Mouse (Mus musculus) MEL (cell line): ENCODE results near the gene Tmem207. TPM values are rescaled to one million over a fixed set of nuclear protein-coding genes. Genes with fewer than 3 reads are reported as not detected.

ENCODE experiments used
- DNase-seq: peaks from one replicate; pipeline ENCODE4 v3.0.0; 2011; ENCODE audit warnings: low read depth, low spot score
- H3K27ac ChIP-seq: 2 replicates; pipeline ENCODE4 v1.5.1; 2012; ENCODE audit warnings: low read depth, mild to moderate bottlenecking, control low read depth, low read length, moderate library complexity; ENCODE audit not compliant: control insufficient read depth
- H3K27me3 ChIP-seq, 2 experiments: fragments of 150-350 bp in 1 of 2; sonication (generic) in 1 of 2; 2 replicates each; pipeline ENCODE4 v1.6.1; 2012; ENCODE audit warnings: low read length in 2 of 2, mild to moderate bottlenecking in 2 of 2, improper control_type of control experiment in 1 of 2, moderate library complexity in 1 of 2; ENCODE audit not compliant: insufficient read depth in 2 of 2, control insufficient read depth in 1 of 2
- H3K36me3 ChIP-seq, 2 experiments: 2 replicates each; pipeline ENCODE4 v1.6.1; 2012 to 2014; ENCODE audit warnings: low read length in 2 of 2, improper control_type of control experiment in 1 of 2, inconsistent platforms in 1 of 2, mild to moderate bottlenecking in 1 of 2; ENCODE audit not compliant: insufficient read depth in 2 of 2, control insufficient read depth in 1 of 2
- H3K4me1 ChIP-seq, 2 experiments: fragments of 150-350 bp in 1 of 2; sonication (generic) in 1 of 2; 2 replicates each; pipeline ENCODE4 v1.6.1; 2012; ENCODE audit warnings: low read length in 2 of 2, improper control_type of control experiment in 1 of 2, mild to moderate bottlenecking in 1 of 2; ENCODE audit not compliant: insufficient read depth in 2 of 2, control insufficient read depth in 1 of 2
- H3K4me3 ChIP-seq, 2 experiments: fragments of 150-350 bp in 1 of 2; sonication (generic) in 1 of 2; 2 replicates each; pipeline ENCODE4 v1.5.1; 2012; ENCODE audit warnings: low read depth in 2 of 2, low read length in 2 of 2, mild to moderate bottlenecking in 2 of 2, moderate library complexity in 2 of 2, control low read depth in 1 of 2, improper control_type of control experiment in 1 of 2; ENCODE audit not compliant: control insufficient read depth in 1 of 2, insufficient read depth in 1 of 2
- H3K79me2 ChIP-seq: 2 replicates; pipeline ENCODE4 v1.6.1; 2012; ENCODE audit warnings: mild to moderate bottlenecking, low read length, moderate library complexity; ENCODE audit not compliant: control insufficient read depth, poor library complexity, insufficient read depth
- H3K9ac ChIP-seq: 2 replicates; pipeline ENCODE4 v1.6.1; 2012; ENCODE audit warnings: low read depth, mild to moderate bottlenecking, control low read depth, low read length, moderate library complexity; ENCODE audit not compliant: control insufficient read depth, poor library complexity, severe bottlenecking
- H3K9me3 ChIP-seq: fragments of 150-350 bp; sonication (generic); replicated peaks from 2 replicates; pipeline ENCODE4 v1.6.1; 2012; ENCODE audit warnings: mild to moderate bottlenecking, low read length, improper control_type of control experiment, moderate library complexity; ENCODE audit not compliant: insufficient read depth
- CHD1 ChIP-seq: IDR thresholded peaks from 2 replicates; pipeline ENCODE4 v1.6.1; 2012; ENCODE audit warnings: low read depth, mild to moderate bottlenecking, inconsistent platforms, low read length, improper control_type of control experiment
- CHD2 ChIP-seq: IDR thresholded peaks from 2 replicates; pipeline ENCODE4 v1.6.1; 2011; ENCODE audit warnings: low read length, improper control_type of control experiment
- CTCF ChIP-seq, 3 experiments: IDR thresholded peaks in 2 of 3; conservative IDR thresholded peaks in 1 of 3; 2 replicates each; pipeline ENCODE4 v1.5.1; 2011 to 2012; ENCODE audit warnings: low read length in 3 of 3, low read depth in 2 of 3, mild to moderate bottlenecking in 2 of 3, improper control_type of control experiment in 1 of 3, inconsistent platforms in 1 of 3, mixed read lengths in 1 of 3, moderate library complexity in 1 of 3; ENCODE audit not compliant: control insufficient read depth in 1 of 3, insufficient read depth in 1 of 3, poor library complexity in 1 of 3, severe bottlenecking in 1 of 3
- ELF1 ChIP-seq: IDR thresholded peaks from 2 replicates; pipeline ENCODE4 v1.6.1; 2014; ENCODE audit warnings: low read depth, mild to moderate bottlenecking, inconsistent platforms, low read length, improper control_type of control experiment, moderate library complexity
- ETS1 ChIP-seq: IDR thresholded peaks from 2 replicates; pipeline ENCODE4 v1.6.1; 2012; ENCODE audit warnings: low read depth, mild to moderate bottlenecking, inconsistent platforms, low read length, improper control_type of control experiment, moderate library complexity
- GABPA ChIP-seq: IDR thresholded peaks from 2 replicates; pipeline ENCODE4 v1.6.1; 2012; ENCODE audit warnings: low read depth, mild to moderate bottlenecking, inconsistent platforms, low read length, improper control_type of control experiment, moderate library complexity
- HCFC1 ChIP-seq: IDR thresholded peaks from 2 replicates; pipeline ENCODE4 v1.6.1; 2012; ENCODE audit warnings: low read depth, mild to moderate bottlenecking, inconsistent platforms, low read length, improper control_type of control experiment, moderate library complexity
- JUND ChIP-seq: IDR thresholded peaks from 2 replicates; pipeline ENCODE4 v1.6.1; 2011; ENCODE audit warnings: low read depth, mild to moderate bottlenecking, improper control_type of control experiment, low read length
- MAFK ChIP-seq: IDR thresholded peaks from 2 replicates; pipeline ENCODE4 v1.6.1; 2011; ENCODE audit warnings: low read depth, mild to moderate bottlenecking, low read length, improper control_type of control experiment, borderline replicate concordance
- MEF2A ChIP-seq: IDR thresholded peaks from 2 replicates; pipeline ENCODE4 v1.6.1; 2014; ENCODE audit warnings: low read depth, mild to moderate bottlenecking, inconsistent platforms, low read length, improper control_type of control experiment; ENCODE audit not compliant: poor library complexity, insufficient replicate concordance, severe bottlenecking; ENCODE audit errors: extremely low read depth
- MXI1 ChIP-seq: IDR thresholded peaks from 2 replicates; pipeline ENCODE4 v1.6.1; 2011; ENCODE audit warnings: mild to moderate bottlenecking, low read depth, low read length, improper control_type of control experiment
- MYB ChIP-seq: IDR thresholded peaks from 2 replicates; pipeline ENCODE4 v1.6.1; 2011; ENCODE audit warnings: mild to moderate bottlenecking, low read depth, low read length, improper control_type of control experiment
- NELFE ChIP-seq: IDR thresholded peaks from 2 replicates; pipeline ENCODE4 v1.6.1; 2011; ENCODE audit warnings: low read depth, low read length, improper control_type of control experiment
- NRF1 ChIP-seq: IDR thresholded peaks from 2 replicates; pipeline ENCODE4 v1.6.1; 2014; ENCODE audit warnings: low read depth, mild to moderate bottlenecking, inconsistent platforms, low read length, improper control_type of control experiment, moderate library complexity; ENCODE audit not compliant: poor library complexity, insufficient read depth, severe bottlenecking
- POLR2AphosphoS5 ChIP-seq: IDR thresholded peaks from 2 replicates; pipeline ENCODE4 v1.6.1; 2012; ENCODE audit warnings: low read depth, borderline replicate concordance, mild to moderate bottlenecking, inconsistent platforms, low read length, moderate library complexity, mixed read lengths
- RAD21 ChIP-seq: IDR thresholded peaks from 2 replicates; pipeline ENCODE4 v1.6.1; 2011; ENCODE audit warnings: mild to moderate bottlenecking, low read depth, low read length, improper control_type of control experiment
- RCOR1 ChIP-seq: IDR thresholded peaks from 2 replicates; pipeline ENCODE4 v1.6.1; 2012; ENCODE audit warnings: low read depth, mild to moderate bottlenecking, inconsistent platforms, low read length, improper control_type of control experiment
- SMC3 ChIP-seq: IDR thresholded peaks from 2 replicates; pipeline ENCODE4 v1.6.1; 2011; ENCODE audit warnings: low read depth, low read length, improper control_type of control experiment
- TAL1 ChIP-seq: IDR thresholded peaks from 2 replicates; pipeline ENCODE4 v1.6.1; 2012; ENCODE audit warnings: mild to moderate bottlenecking, inconsistent platforms, low read length, moderate library complexity, mixed read lengths
- TBP ChIP-seq: IDR thresholded peaks from 2 replicates; pipeline ENCODE4 v1.8.0; 2011; ENCODE audit warnings: low read depth, low read length, improper control_type of control experiment
- UBTF ChIP-seq: IDR thresholded peaks from 2 replicates; pipeline ENCODE4 v1.6.1; 2012; ENCODE audit warnings: low read depth, mild to moderate bottlenecking, inconsistent platforms, low read length, improper control_type of control experiment, moderate library complexity, borderline replicate concordance; ENCODE audit not compliant: insufficient read depth
- USF1 ChIP-seq: IDR thresholded peaks from 2 replicates; pipeline ENCODE4 v1.6.1; 2014; ENCODE audit warnings: low read depth, mild to moderate bottlenecking, inconsistent platforms, low read length, improper control_type of control experiment, moderate library complexity
- ZC3H11A ChIP-seq: IDR thresholded peaks from 2 replicates; pipeline ENCODE4 v1.6.1; 2012; ENCODE audit warnings: low read depth, mild to moderate bottlenecking, inconsistent platforms, low read length, improper control_type of control experiment
- ZKSCAN1 ChIP-seq: IDR thresholded peaks from 2 replicates; pipeline ENCODE4 v1.6.1; 2012; ENCODE audit warnings: low read depth, mild to moderate bottlenecking, inconsistent platforms, low read length, improper control_type of control experiment, moderate library complexity
- polyA plus RNA-seq, 2 experiments: library from polyadenylated mRNA; stranded (reverse) in 1 of 2; unstranded in 1 of 2; fragments of >175 nt in 1 of 2; fragments of >200 nt in 1 of 2; gene quantifications; 2 replicates each; pipeline versions ENCODE4 v1.2.1 to v1.2.4; 2012; ENCODE audit warnings: low replicate concordance in 2 of 2, low read depth in 1 of 2; ENCODE audit not compliant: insufficient read length in 2 of 2, insufficient read depth in 1 of 2, missing spikeins in 1 of 2
- total RNA-seq: library from RNA; depleted of rRNA; stranded (reverse); fragments of 300-350 nt; gene quantifications from 2 replicates; pipeline ENCODE4 v1.2.3, GENCODE M21; 2012

Gene Tmem207
- total and polyA plus RNA-seq, 3 experiments: not detected

DNA sequence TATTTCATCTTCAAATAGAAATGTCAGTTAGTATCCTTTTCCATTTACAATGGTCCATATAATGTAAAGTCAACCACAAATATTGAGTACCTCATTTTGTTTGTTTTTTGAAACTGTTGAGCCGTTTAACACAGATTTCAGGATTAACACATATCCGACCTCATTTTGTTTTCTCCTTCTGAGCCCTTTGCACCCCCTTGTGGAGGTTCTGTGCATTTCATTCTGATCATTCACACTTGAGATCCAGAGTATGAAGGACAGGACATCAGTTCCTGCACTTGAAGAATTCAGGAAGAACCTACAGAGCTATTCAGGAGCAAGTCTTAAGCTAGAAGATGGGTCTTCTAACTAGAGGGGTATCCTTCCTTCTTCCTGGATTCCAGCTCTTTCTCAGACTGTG lies 7.0 kb downstream of the Tmem207 start:
- Histone ChIP-seq H3K4me1 (no peaks in the 10 kb centered on the region), H3K36me3 (no peaks in the 10 kb centered on the region), H3K9ac (no peak overlapping the region), H3K27me3 (peaks cover 0 to 3% of the 10 kb centered on the region in 2 experiments; a peak in 1 of 4 replicates), H3K9me3 (no peaks in the 10 kb centered on the region), H3K27ac (no peak overlapping the region), H3K4me3 (no peak overlapping the region), H3K79me2 (no peaks in the 10 kb centered on the region)
- DNase-seq: peak; percentile 42
- TF ChIP-seq RAD21 (peak; percentile 32), TBP (no peak), CTCF (IDR thresholded peaks at IDR 0.05 in 2 of 3, conservative IDR thresholded peaks at IDR 0.05 in 1 of 3; ENCODE audit: control insufficient read depth in 1 of 3, insufficient read depth in 1 of 3, low read depth in 2 of 3, low read length in 3 of 3, poor library complexity in 1 of 3, severe bottlenecking in 1 of 3) (peak; percentile 14 to 58 (median 38); a peak in 5 of 6 replicates), HCFC1 (no peak), SMC3 (peak; percentile 71)

DNA sequence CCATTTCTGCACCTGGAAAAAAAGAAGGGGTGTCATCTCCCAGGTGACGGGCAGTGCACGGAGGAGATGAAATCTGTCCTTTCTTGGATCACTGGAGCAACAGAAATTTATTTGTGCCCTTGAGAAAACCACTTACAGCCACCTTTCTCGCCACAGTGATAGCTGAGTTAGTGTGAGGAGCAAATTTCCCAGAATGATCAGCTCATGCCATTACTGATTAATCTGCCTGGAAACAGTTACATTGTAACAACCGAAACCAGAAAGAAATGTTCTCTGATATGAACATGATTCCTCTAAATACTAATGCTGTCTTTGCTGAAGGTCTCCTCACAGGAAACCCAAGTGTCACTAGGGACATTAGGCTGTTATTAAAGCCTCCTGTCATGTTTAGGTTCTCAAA lies 21.6 kb downstream of the Tmem207 start:
- Histone ChIP-seq H3K79me2 (no peaks in the 10 kb centered on the region), H3K9me3 (no peaks in the 10 kb centered on the region), H3K36me3 (no peaks in the 10 kb centered on the region), H3K27me3 (no peaks in the 10 kb centered on the region), H3K4me3 (no peak overlapping the region), H3K27ac (no peak overlapping the region), H3K9ac (no peak overlapping the region), H3K4me1 (no peaks in the 10 kb centered on the region)
- DNase-seq: no peak
- TF ChIP-seq MXI1 (no peak), ETS1 (no peak), ZKSCAN1 (no peak), SMC3 (no peak), POLR2AphosphoS5 (no peak)
- TF ChIP-seq, all 39 proteins: peak for 0

DNA sequence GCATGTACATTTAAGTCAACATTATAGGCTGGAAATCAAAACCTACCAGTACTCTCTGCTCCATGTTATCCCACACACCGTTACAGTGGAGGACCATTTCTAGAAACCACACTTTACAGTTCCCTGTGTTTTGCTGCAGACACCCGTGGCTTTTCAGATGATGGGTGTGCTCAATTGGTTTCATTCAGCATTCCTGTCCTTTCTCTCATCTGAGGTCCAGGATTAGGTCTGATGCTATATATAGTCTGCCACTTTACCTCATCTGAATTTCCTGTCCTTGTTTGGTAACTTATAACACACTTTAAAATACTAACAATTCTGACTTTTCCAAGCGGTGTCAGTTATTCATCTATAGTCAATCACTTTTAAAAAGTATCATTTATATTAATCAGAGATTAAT lies 25.8 kb downstream of the Tmem207 start:
- no peaks in the 10 kb centered on the region for H3K79me2 ChIP-seq
- no peaks in the 10 kb centered on the region for H3K36me3 ChIP-seq
- no peaks in the 10 kb centered on the region for H3K4me1 ChIP-seq
- no peak overlapping the region for H3K9ac ChIP-seq
- H3K27ac ChIP-seq: no peak overlapping the region
- TF ChIP-seq NRF1: no peak
- no peak for TF ChIP-seq ELF1
- TF ChIP-seq JUND: no peak
- TF ChIP-seq MXI1: no peak
- no peak for TF ChIP-seq UBTF
- TF ChIP-seq CHD2: no peak
- no peak for TF ChIP-seq USF1
- no peak for TF ChIP-seq CHD1
- no peak for TF ChIP-seq POLR2AphosphoS5
- TF ChIP-seq MAFK: no peak
- no peak for TF ChIP-seq TAL1
- no peak for TF ChIP-seq GABPA
- no peak for TF ChIP-seq MYB
- no peak for TF ChIP-seq MEF2A
- TF ChIP-seq NELFE: no peak
- no peak for TF ChIP-seq CTCF (IDR thresholded peaks at IDR 0.05 in 2 of 3, conservative IDR thresholded peaks at IDR 0.05 in 1 of 3; ENCODE audit: control insufficient read depth in 1 of 3, insufficient read depth in 1 of 3, low read depth in 2 of 3, low read length in 3 of 3, poor library complexity in 1 of 3, severe bottlenecking in 1 of 3)
- TF ChIP-seq ZC3H11A: no peak
- no peak for TF ChIP-seq RCOR1
- TF ChIP-seq, all 39 proteins: peak for 0
- H3K4me3 ChIP-seq: no peak overlapping the region
- no peaks in the 10 kb centered on the region for H3K9me3 ChIP-seq
- DNase-seq: no peak
- no peaks in the 10 kb centered on the region for H3K27me3 ChIP-seq
